Mouse (Mus musculus): ENCODE results near the gene Sh3bp5. TPM values are rescaled to one million over a fixed set of nuclear protein-coding genes. Genes with fewer than 3 reads are reported as not detected.

Sh3bp5 gene
- polyA plus RNA-seq, 2 experiments, result 6.4 to 14.7 TPM

GRCm38 (mm10) chr14:31398819-31399218 is 37.1 kb downstream of the Sh3bp5 start:
- Histone ChIP-seq H3K4me2 (ENCODE audit: low read depth) (no peak overlapping the region), H3K27ac (no peak overlapping the region), H3K27me3 (ENCODE audit: control insufficient read depth, insufficient read depth, low read length) (no peaks in the 10 kb centered on the region), H3K9ac (replicated peaks) (no peak overlapping the region), H3K4me1 (replicated peaks; ENCODE audit: control insufficient read depth in 2 of 2, insufficient read depth in 2 of 2, low read length in 1 of 2) (peaks cover 21 to 24% of the 10 kb centered on the region in 2 experiments), H3K4me3 (ENCODE audit: insufficient read depth in 1 of 2, low read depth in 2 of 2, low read length in 2 of 2) (no peak overlapping the region), H3K36me3 (replicated peaks; ENCODE audit: control insufficient read depth, insufficient read depth, low read depth) (no peaks in the 10 kb centered on the region), H3K9me3 (ENCODE audit: control insufficient read depth, low read length) (no peaks in the 10 kb centered on the region)
- WGBS (ENCODE audit: insufficient replicate concordance), result 78% methylated on average over 11 of the region's 11 CpGs
- TF ChIP-seq EP300 (IDR thresholded peaks at IDR 0.05; ENCODE audit: low read depth), result no peak
- TF ChIP-seq CTCF (IDR thresholded peaks at IDR 0.05; ENCODE audit: low read depth), result no peak
- ATAC-seq (ENCODE audit: insufficient read depth) (no peak), DNase-seq (ENCODE audit: low read depth in 3 of 3, low spot score in 3 of 3) (no peak)

GRCm38 (mm10) chr14:31397791-31398595 is 37.9 kb downstream of the Sh3bp5 start:
- ATAC-seq (ENCODE audit: insufficient read depth) (no peak), DNase-seq (ENCODE audit: low read depth in 3 of 3, low spot score in 3 of 3) (no peak)
- no peak overlapping the region for H3K4me2 ChIP-seq (ENCODE audit: low read depth)
- peaks cover 12 to 17% of the 10 kb centered on the region in 2 experiments for H3K4me1 ChIP-seq (replicated peaks; ENCODE audit: control insufficient read depth in 2 of 2, insufficient read depth in 2 of 2, low read length in 1 of 2)
- no peaks in the 10 kb centered on the region for H3K9me3 ChIP-seq (ENCODE audit: control insufficient read depth, low read length)
- no peak overlapping the region for H3K9ac ChIP-seq (replicated peaks)
- no peaks in the 10 kb centered on the region for H3K27me3 ChIP-seq (ENCODE audit: control insufficient read depth, insufficient read depth, low read length)
- no peak overlapping the region for H3K4me3 ChIP-seq (ENCODE audit: insufficient read depth in 1 of 2, low read depth in 2 of 2, low read length in 2 of 2)
- WGBS (ENCODE audit: insufficient replicate concordance), result 69% methylated on average over 9 of the region's 9 CpGs
- no peak overlapping the region for H3K27ac ChIP-seq
- TF ChIP-seq EP300 (IDR thresholded peaks at IDR 0.05; ENCODE audit: low read depth) (no peak), CTCF (IDR thresholded peaks at IDR 0.05; ENCODE audit: low read depth) (no peak)
- no peaks in the 10 kb centered on the region for H3K36me3 ChIP-seq (replicated peaks; ENCODE audit: control insufficient read depth, insufficient read depth, low read depth)

GRCm38 (mm10) chr14:31397353-31397752 is 38.5 kb downstream of the Sh3bp5 start:
- no peak overlapping the region for H3K4me2 ChIP-seq (ENCODE audit: low read depth)
- H3K9ac ChIP-seq (replicated peaks), result no peak overlapping the region
- H3K4me1 ChIP-seq (replicated peaks; ENCODE audit: control insufficient read depth in 2 of 2, insufficient read depth in 2 of 2, low read length in 1 of 2), result peaks cover 6 to 12% of the 10 kb centered on the region in 2 experiments
- no peak for ATAC-seq (ENCODE audit: insufficient read depth)
- H3K27ac ChIP-seq, result no peak overlapping the region
- no peaks in the 10 kb centered on the region for H3K9me3 ChIP-seq (ENCODE audit: control insufficient read depth, low read length)
- no peak for DNase-seq (ENCODE audit: low read depth in 3 of 3, low spot score in 3 of 3)
- no peaks in the 10 kb centered on the region for H3K36me3 ChIP-seq (replicated peaks; ENCODE audit: control insufficient read depth, insufficient read depth, low read depth)
- no peak for TF ChIP-seq CTCF (IDR thresholded peaks at IDR 0.05; ENCODE audit: low read depth)
- TF ChIP-seq EP300 (IDR thresholded peaks at IDR 0.05; ENCODE audit: low read depth), result no peak
- 72% methylated on average over 12 of the region's 12 CpGs for WGBS (ENCODE audit: insufficient replicate concordance)
- H3K27me3 ChIP-seq (ENCODE audit: control insufficient read depth, insufficient read depth, low read length), result no peaks in the 10 kb centered on the region
- H3K4me3 ChIP-seq (ENCODE audit: insufficient read depth in 1 of 2, low read depth in 2 of 2, low read length in 2 of 2), result no peak overlapping the region

- DNase-seq (ENCODE audit: low read depth in 3 of 3, low spot score in 3 of 3) (no peak), ATAC-seq (ENCODE audit: insufficient read depth) (no peak)
- no peaks in the 10 kb centered on the region for H3K36me3 ChIP-seq (replicated peaks; ENCODE audit: control insufficient read depth, insufficient read depth, low read depth)
- no peak overlapping the region for H3K4me3 ChIP-seq (ENCODE audit: insufficient read depth in 1 of 2, low read depth in 2 of 2, low read length in 2 of 2)
- no peak overlapping the region for H3K4me2 ChIP-seq (ENCODE audit: low read depth)
- H3K4me1 ChIP-seq (replicated peaks; ENCODE audit: control insufficient read depth in 2 of 2, insufficient read depth in 2 of 2, low read length in 1 of 2), result peaks cover 2 to 10% of the 10 kb centered on the region in 2 experiments; a peak in 3 of 4 replicates
- H3K9ac ChIP-seq (replicated peaks), result no peak overlapping the region
- WGBS (ENCODE audit: insufficient replicate concordance), result 75% methylated on average over 2 of the region's 2 CpGs
- TF ChIP-seq CTCF (IDR thresholded peaks at IDR 0.05; ENCODE audit: low read depth) (no peak), EP300 (IDR thresholded peaks at IDR 0.05; ENCODE audit: low read depth) (no peak)
- no peaks in the 10 kb centered on the region for H3K9me3 ChIP-seq (ENCODE audit: control insufficient read depth, low read length)
- no peak overlapping the region for H3K27ac ChIP-seq
- H3K27me3 ChIP-seq (ENCODE audit: control insufficient read depth, insufficient read depth, low read length), result no peaks in the 10 kb centered on the region
These were observed 39.5 kb downstream of the Sh3bp5 start for GRCm38 (mm10) chr14:31396428-31396827.

GRCm38 (mm10) chr14:31395629-31396199 is 40.2 kb downstream of the Sh3bp5 start:
- Histone ChIP-seq H3K9ac (replicated peaks) (no peak overlapping the region), H3K27ac (no peak overlapping the region), H3K4me1 (replicated peaks; ENCODE audit: control insufficient read depth in 2 of 2, insufficient read depth in 2 of 2, low read length in 1 of 2) (peaks cover 0 to 3% of the 10 kb centered on the region in 2 experiments; a peak in 2 of 4 replicates), H3K4me2 (ENCODE audit: low read depth) (no peak overlapping the region), H3K27me3 (ENCODE audit: control insufficient read depth, insufficient read depth, low read length) (no peaks in the 10 kb centered on the region), H3K9me3 (ENCODE audit: control insufficient read depth, low read length) (no peaks in the 10 kb centered on the region), H3K4me3 (ENCODE audit: insufficient read depth in 1 of 2, low read depth in 2 of 2, low read length in 2 of 2) (no peak overlapping the region), H3K36me3 (replicated peaks; ENCODE audit: control insufficient read depth, insufficient read depth, low read depth) (no peaks in the 10 kb centered on the region)
- ATAC-seq (ENCODE audit: insufficient read depth) (no peak), DNase-seq (ENCODE audit: low read depth in 3 of 3, low spot score in 3 of 3) (no peak)
- TF ChIP-seq CTCF (IDR thresholded peaks at IDR 0.05; ENCODE audit: low read depth), result no peak
- TF ChIP-seq EP300 (IDR thresholded peaks at IDR 0.05; ENCODE audit: low read depth), result no peak
- WGBS (ENCODE audit: insufficient replicate concordance), result 81% methylated on average over 7 of the region's 7 CpGs
